Mouse (Mus musculus) liver, postnatal 0 days (tissue): ENCODE measurements at regions not wholly inside any gene's neighbourhood (a gene's known extent, or its start where the extent isn't known, plus 50 kb on each side); places are given as distances from the start of the nearest gene placed in this dataset.

ENCODE experiments used
- CTCF ChIP-seq: sonication (generic); IDR thresholded peaks from 2 replicates; pipeline ENCODE4 v1.5.1; 2016; ENCODE audit warnings: antibody characterized with exemption, low read depth
- EP300 ChIP-seq: IDR thresholded peaks from 2 replicates; pipeline ENCODE4 v1.6.1; 2016; ENCODE audit warnings: antibody characterized with exemption, low read depth, mild to moderate bottlenecking

DNA sequence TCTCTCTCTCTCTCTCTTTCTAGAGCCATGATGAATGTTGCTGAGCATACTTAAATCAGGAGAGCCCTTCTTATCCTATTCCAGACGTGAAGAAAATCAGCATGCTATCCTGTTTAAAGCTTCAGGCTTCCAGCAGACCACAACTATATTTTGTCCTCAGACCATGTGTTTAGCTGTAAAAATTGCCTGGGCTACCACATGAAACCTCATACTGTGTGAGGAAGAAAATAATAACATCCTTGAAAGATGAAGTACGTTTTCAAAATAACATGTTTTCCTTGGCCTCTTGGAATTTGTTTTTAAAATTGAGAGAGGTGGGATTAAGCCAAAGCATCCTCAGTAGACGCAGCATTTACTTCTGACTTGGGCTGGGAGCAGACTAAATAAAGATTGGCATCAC, 168.3 kb upstream of the Fam3c start:
- TF ChIP-seq CTCF (no peak), EP300 (no peak)
